Mouse (Mus musculus): ENCODE data around the gene Rnf144b.

DNA sequence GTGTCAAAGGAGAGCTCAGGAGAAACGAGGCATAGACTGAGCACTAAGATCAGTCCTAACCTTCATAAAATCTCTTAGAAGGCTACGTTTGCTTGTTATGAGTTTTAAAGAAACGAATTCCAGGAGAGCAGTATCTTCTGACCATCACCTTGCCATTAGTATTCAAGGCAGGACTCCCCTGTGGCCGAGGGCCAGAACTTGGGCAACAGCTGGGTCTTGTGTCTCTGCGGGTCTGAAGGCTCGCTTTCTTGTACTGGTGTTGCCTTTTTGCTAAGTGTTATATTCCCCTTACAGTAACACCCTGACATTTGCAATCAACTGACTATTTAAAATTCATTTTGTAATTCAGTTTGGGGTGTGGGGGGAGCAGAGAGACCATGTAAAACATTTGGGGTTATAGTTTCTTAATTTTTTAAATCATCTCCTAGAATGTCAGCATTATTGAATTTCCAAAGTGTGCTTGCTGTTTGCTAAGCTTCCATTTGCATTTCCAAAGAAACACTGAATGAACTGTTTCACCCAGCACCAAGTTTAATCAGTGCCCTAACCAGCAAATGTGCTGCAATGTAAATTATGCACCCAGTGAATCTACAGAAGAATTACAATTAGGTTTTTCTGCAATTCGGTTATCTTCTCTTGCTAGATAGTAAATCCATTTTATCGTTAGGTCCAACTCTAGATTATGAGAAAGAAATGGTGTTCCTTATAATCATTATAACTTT, 126.0 kb downstream of the Rnf144b start:
- no peak for TF ChIP-seq CTCF (IDR thresholded peaks at IDR 0.05; ENCODE audit: borderline replicate concordance, control insufficient read depth, extremely low read depth, insufficient read depth, low read length, poor library complexity)
- no peak for TF ChIP-seq POLR2A (IDR thresholded peaks at IDR 0.05; ENCODE audit: control insufficient read depth, extremely low read depth, insufficient read depth, low read length, poor library complexity)

Data from thymus, adult 2 months (tissue).